In the genomic region with DNA sequence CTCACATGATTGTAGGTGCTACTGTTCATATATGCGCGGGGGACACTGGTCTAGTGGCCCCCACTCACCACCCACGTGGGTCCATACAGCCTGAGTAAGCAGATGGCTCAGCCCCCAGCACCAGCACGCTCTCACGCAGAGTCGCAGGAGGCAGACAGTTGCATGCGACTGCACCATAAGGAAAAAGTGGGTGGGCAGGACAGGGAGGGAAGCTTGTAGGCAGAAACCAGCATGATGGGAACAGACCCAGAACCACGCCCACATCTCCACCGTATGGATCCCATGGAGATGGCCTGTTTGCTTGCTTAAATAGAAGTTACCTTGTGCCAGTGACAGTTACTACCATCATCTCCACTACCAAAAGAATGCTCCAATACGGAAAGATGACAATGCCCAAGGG, we compare ENCODE assay signal across 16 mouse cellular contexts. TPM values are rescaled to one million over a fixed set of nuclear protein-coding genes. Genes with fewer than 3 reads are reported as not detected.
DNase-seq lines count a peak whose midpoint lies in the region; ATAC-seq and TF ChIP-seq lines count a peak whose summit lies in the region.
"Had no signal": no experiment of that assay in that cellular context is flagged by ENCODE, and none has a peak within 500 bp of the region (broad histone marks: within the 10 kb centered on the region; RNA-seq: fewer than 3 reads in every experiment).

No protein-coding gene starts in this region.

- peak; percentile 19; the same call in 1 of the 2 replicates for ATAC-seq in heart, embryonic 13.5 days (ENCODE audit: extremely low read depth, insufficient number of reproducible peaks, low FRiP score, low TSS enrichment)
- no peak for ATAC-seq in monocyte, adult 5-6 weeks (replicated peaks; ENCODE audit: insufficient number of reproducible peaks, low FRiP score, low TSS enrichment, poor library complexity, severe bottlenecking)
- ATAC-seq: midbrain, embryonic 15.5 days had no signal

- peaks cover 48% of the 10 kb centered on the region for H3K4me1 ChIP-seq in heart, embryonic 13.5 days
- H3K4me1 ChIP-seq in cerebellum, adult 2 months (ENCODE audit: control insufficient read depth, insufficient read depth, low read length): peaks cover 36% of the 10 kb centered on the region
- H3K4me1 ChIP-seq: limb, embryonic 10.5 days; midbrain, embryonic 15.5 days had no signal

- no peak for DNase-seq in heart, postnatal 25 days (ENCODE audit: low spot score)
- DNase-seq in frontal cortex, postnatal 25 days (ENCODE audit: low spot score in 2 of 2): peak; percentile 45 to 57
- DNase-seq in left cerebral cortex, adult 11 months (ENCODE audit: low spot score): peak; percentile 69
- peak; percentile 76 to 88 for DNase-seq in right cerebral cortex, postnatal 10 days (ENCODE audit: low spot score in 2 of 2)
- DNase-seq in spleen, adult 18-20 months: no peak
- DNase-seq in cerebellum, adult 2 months: no peak
- DNase-seq: cerebellum, postnatal 25 days; kidney, adult 2 months had no signal

- TF ChIP-seq CTCF in cerebellum, adult 2 months (IDR thresholded peaks at IDR 0.05; ENCODE audit: borderline replicate concordance, insufficient read depth, low read depth, low read length): no peak

- 0 out of 2 replicates have a peak, but pooled peaks cover 4% of the 10 kb centered on the region for H3K27me3 ChIP-seq in heart, embryonic 13.5 days (replicated peaks)
- H3K27me3 ChIP-seq in cerebellum, adult 2 months (ENCODE audit: control insufficient read depth, insufficient read depth, low read length): no peaks in the 10 kb centered on the region
- H3K27me3 ChIP-seq: hindbrain, embryonic 13.5 days; midbrain, embryonic 15.5 days had no signal

- TF ChIP-seq POLR2A in cerebellum, adult 2 months (IDR thresholded peaks at IDR 0.05; ENCODE audit: borderline replicate concordance, insufficient read depth, low read length): no peak

- no peak overlapping the region for H3K4me2 ChIP-seq in heart, embryonic 13.5 days
- H3K4me2 ChIP-seq: heart, embryonic 12.5 days; hindbrain, embryonic 13.5 days; midbrain, embryonic 15.5 days; neural tube, embryonic 13.5 days had no signal

- H3K27ac ChIP-seq in heart, embryonic 13.5 days (replicated peaks): no peak overlapping the region
- no peak overlapping the region for H3K27ac ChIP-seq in cerebellum, adult 2 months (ENCODE audit: insufficient read depth, low read length)
- H3K27ac ChIP-seq: hindbrain, embryonic 13.5 days; limb, embryonic 10.5 days; liver, embryonic 14.5 days; midbrain, embryonic 15.5 days; neural tube, embryonic 13.5 days had no signal

- H3K4me3 ChIP-seq in heart, embryonic 13.5 days: no peak overlapping the region
- H3K4me3 ChIP-seq in cerebellum, adult 2 months (replicated peaks; ENCODE audit: insufficient read depth, low read depth, low read length): no peak overlapping the region
- H3K4me3 ChIP-seq: heart, embryonic 12.5 days; hindbrain, embryonic 13.5 days; limb, embryonic 10.5 days; midbrain, embryonic 15.5 days; neural tube, embryonic 13.5 days had no signal

- WGBS in heart, embryonic 13.5 days: 85% methylated on average over 10 of the region's 10 CpGs
- WGBS in cerebellum, adult 2 months: 71% methylated on average over 10 of the region's 10 CpGs

- intact Hi-C loops in heart, postnatal 25 days (cut with DNase I): no loop called here

- no peaks in the 10 kb centered on the region for H3K36me3 ChIP-seq in heart, embryonic 13.5 days
- H3K36me3 ChIP-seq: heart, embryonic 12.5 days; hindbrain, embryonic 13.5 days; limb, embryonic 10.5 days; midbrain, embryonic 15.5 days; neural tube, embryonic 13.5 days had no signal

- no peaks in the 10 kb centered on the region for H3K9me3 ChIP-seq in heart, embryonic 13.5 days
- H3K9me3 ChIP-seq: heart, embryonic 12.5 days; hindbrain, embryonic 13.5 days; limb, embryonic 10.5 days; midbrain, embryonic 15.5 days; neural tube, embryonic 13.5 days had no signal

- no peak overlapping the region; the same call in 1 of the 2 replicates for H3K9ac ChIP-seq in heart, embryonic 13.5 days
- H3K9ac ChIP-seq: heart, embryonic 12.5 days; hindbrain, embryonic 13.5 days; liver, embryonic 14.5 days; midbrain, embryonic 15.5 days; neural tube, embryonic 13.5 days had no signal

RNA-seq across cellular contexts. Expression of gene Prkag2, which starts 15.3 kb away (rescaled TPM):
- 83.7 and 90.0 TPM in 2 replicates for polyA plus RNA-seq in heart, embryonic 13.5 days (2015; fragmentation: Nextera tagmentation; extraction: Ambion mirVana)
- total RNA-seq in heart, postnatal 25 days (2021): 10 to 100 TPM; 29.7 to 36.6 TPM
- 92.0 and 99.4 TPM in 2 replicates for polyA plus RNA-seq in cerebellum, adult 2 months (2012; rRNA removed)
- total RNA-seq in monocyte, adult 5-6 weeks (2017): 38.4 to 61.0 TPM (median 57.7 TPM) in 3 replicates

Comparison
In these comparisons a context has a peak if more than half of its experiments do, and no peak if none do; other contexts are left out.
1. DNase-seq: peak in frontal cortex, postnatal 25 days (2 of 2), left cerebral cortex, adult 11 months (single experiment) and right cerebral cortex, postnatal 10 days (2 of 2); none in heart, postnatal 25 days (single experiment), spleen, adult 18-20 months (0 of 2) and cerebellum, adult 2 months (0 of 2).